Mouse (Mus musculus) heart, postnatal 0 days (tissue): Measurements from ENCODE around the gene Dgkz. TPM values are rescaled to one million over a fixed set of nuclear protein-coding genes. Genes with fewer than 3 reads are reported as not detected.
A peak's percentile ranks its signal among the peaks of the same experiment; 100 is the strongest.

Experiments used
- ATAC-seq: fragments of 200-750 bp; cut with Nextera tagmentation; 2 replicates; pipeline ENCODE4 v1.8.0; 2017; ENCODE audit warnings: low read depth, moderate number of reproducible peaks, moderate library complexity; ENCODE audit not compliant: insufficient read depth
- DNase-seq: peaks from one replicate; pipeline ENCODE4 v3.0.0-alpha.2; 2016; ENCODE audit warnings: low spot score
- H3K27ac ChIP-seq: fragments of 300-500 bp; sonication (generic); 2 replicates; pipeline ENCODE4 v1.5.1; 2014; ENCODE audit warnings: low read depth, mild to moderate bottlenecking
- H3K27me3 ChIP-seq: fragments of 300-500 bp; sonication (generic); 2 replicates; pipeline ENCODE4 v1.6.1; 2014; ENCODE audit warnings: low read length, mixed read lengths; ENCODE audit not compliant: control insufficient read depth, insufficient read depth
- H3K36me3 ChIP-seq: fragments of 300-500 bp; sonication (generic); replicated peaks from 2 replicates; pipeline ENCODE4 v1.6.1; 2014; ENCODE audit warnings: low read length, mixed read lengths; ENCODE audit not compliant: control insufficient read depth, insufficient read depth
- H3K4me1 ChIP-seq: fragments of 300-500 bp; sonication (generic); 2 replicates; pipeline ENCODE4 v1.6.1; 2014; ENCODE audit warnings: antibody characterized with exemption; ENCODE audit not compliant: control insufficient read depth, insufficient read depth
- H3K4me2 ChIP-seq: fragments of 300-500 bp; sonication (generic); 2 replicates; pipeline ENCODE4 v1.6.1; 2014; ENCODE audit warnings: low read depth, mild to moderate bottlenecking, low read length, moderate library complexity
- H3K4me3 ChIP-seq: fragments of 300-500 bp; sonication (generic); 2 replicates; pipeline ENCODE4 v1.5.1; 2014; ENCODE audit warnings: low read depth, low read length
- H3K9ac ChIP-seq: fragments of 300-500 bp; sonication (generic); replicated peaks from 2 replicates; pipeline ENCODE4 v1.6.1; 2014; ENCODE audit warnings: low read depth, low read length, mixed read lengths
- H3K9me3 ChIP-seq: fragments of 300-500 bp; sonication (generic); replicated peaks from 2 replicates; pipeline ENCODE4 v1.6.1; 2016; ENCODE audit warnings: low read length; ENCODE audit not compliant: control insufficient read depth
- CTCF ChIP-seq: IDR thresholded peaks from 2 replicates; pipeline ENCODE4 v1.5.1; 2016; ENCODE audit warnings: antibody characterized with exemption, control low read depth, low read depth
- EP300 ChIP-seq: IDR thresholded peaks from 2 replicates; pipeline ENCODE4 v1.6.1; 2016; ENCODE audit warnings: antibody characterized with exemption, low read depth
- WGBS: fragments of 180-500 bp; shearing (Covaris S2); extraction: QIAGEN DNeasy Blood & Tissue Kit; methylation state at CpG from one replicate; pipeline ENCODE4 v1.1.7; 2014; 5-methylcytosine and 5-hydroxymethylcytosine counted together
- polyA plus RNA-seq: library from polyadenylated mRNA; unstranded; fragments of >200 nt; fragmentation: Nextera tagmentation; extraction: Ambion mirVana; gene quantifications from 2 replicates; pipeline ENCODE4 v1.2.1, GENCODE M21; 2015
- total RNA-seq: library from RNA; depleted of rRNA; stranded (reverse); fragments of >200 nt; gene quantifications from 2 replicates; pipeline ENCODE4 v1.2.3, GENCODE M21; 2014; ENCODE audit warnings: low replicate concordance

Gene Dgkz
- total and polyA plus RNA-seq, 2 experiments from 2014 or later = 26.2 to 77.9 TPM

DNA sequence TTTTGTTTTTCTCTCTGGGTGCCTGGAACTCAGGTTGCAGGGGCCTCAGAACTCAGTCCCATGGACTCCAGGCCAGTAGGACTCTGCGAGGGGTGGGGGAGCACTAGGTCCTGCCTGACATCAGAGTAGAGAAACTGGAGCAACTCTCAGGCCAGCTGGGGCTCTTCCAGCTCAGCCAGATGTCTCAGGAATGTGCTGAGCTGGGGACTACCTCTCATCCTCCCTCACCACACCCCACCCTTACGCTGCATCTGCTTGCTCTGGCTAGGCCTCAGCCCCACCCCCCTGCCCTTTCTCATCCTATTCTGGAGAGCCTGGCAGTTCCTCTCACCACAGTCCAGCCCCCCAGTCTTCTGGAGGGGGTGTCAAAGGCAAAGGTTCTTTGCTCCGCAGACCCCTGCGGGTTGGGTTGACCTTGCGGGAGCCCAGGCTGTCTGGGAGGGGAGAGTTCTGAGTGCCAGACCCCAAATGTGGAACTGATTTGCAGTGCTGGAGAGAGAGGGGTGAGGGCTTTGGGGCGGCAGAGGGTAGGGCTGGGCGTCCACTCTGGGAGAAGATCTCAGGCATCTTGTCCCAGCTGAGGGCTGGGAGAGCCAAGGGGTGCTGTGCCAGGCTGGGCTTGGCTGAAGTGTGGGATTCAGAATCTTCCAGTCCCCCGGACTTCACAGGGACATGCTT is 37.2 kb upstream of the Dgkz start:
- no peak overlapping the region for H3K4me3 ChIP-seq
- ATAC-seq (peak; percentile 14; the same call in 1 of the 2 replicates), DNase-seq (peak; percentile 56)
- 45% methylated on average over 8 of the region's 8 CpGs for WGBS
- peaks cover 13% of the 10 kb centered on the region; the same call in 1 of the 2 replicates for H3K4me1 ChIP-seq
- no peaks in the 10 kb centered on the region for H3K27me3 ChIP-seq
- H3K27ac ChIP-seq = peak overlapping the region; percentile 40
- H3K36me3 ChIP-seq = no peaks in the 10 kb centered on the region
- H3K9ac ChIP-seq = no peak overlapping the region
- H3K9me3 ChIP-seq = no peaks in the 10 kb centered on the region
- no peak overlapping the region for H3K4me2 ChIP-seq
- no peak for TF ChIP-seq CTCF
- no peak for TF ChIP-seq EP300

DNA sequence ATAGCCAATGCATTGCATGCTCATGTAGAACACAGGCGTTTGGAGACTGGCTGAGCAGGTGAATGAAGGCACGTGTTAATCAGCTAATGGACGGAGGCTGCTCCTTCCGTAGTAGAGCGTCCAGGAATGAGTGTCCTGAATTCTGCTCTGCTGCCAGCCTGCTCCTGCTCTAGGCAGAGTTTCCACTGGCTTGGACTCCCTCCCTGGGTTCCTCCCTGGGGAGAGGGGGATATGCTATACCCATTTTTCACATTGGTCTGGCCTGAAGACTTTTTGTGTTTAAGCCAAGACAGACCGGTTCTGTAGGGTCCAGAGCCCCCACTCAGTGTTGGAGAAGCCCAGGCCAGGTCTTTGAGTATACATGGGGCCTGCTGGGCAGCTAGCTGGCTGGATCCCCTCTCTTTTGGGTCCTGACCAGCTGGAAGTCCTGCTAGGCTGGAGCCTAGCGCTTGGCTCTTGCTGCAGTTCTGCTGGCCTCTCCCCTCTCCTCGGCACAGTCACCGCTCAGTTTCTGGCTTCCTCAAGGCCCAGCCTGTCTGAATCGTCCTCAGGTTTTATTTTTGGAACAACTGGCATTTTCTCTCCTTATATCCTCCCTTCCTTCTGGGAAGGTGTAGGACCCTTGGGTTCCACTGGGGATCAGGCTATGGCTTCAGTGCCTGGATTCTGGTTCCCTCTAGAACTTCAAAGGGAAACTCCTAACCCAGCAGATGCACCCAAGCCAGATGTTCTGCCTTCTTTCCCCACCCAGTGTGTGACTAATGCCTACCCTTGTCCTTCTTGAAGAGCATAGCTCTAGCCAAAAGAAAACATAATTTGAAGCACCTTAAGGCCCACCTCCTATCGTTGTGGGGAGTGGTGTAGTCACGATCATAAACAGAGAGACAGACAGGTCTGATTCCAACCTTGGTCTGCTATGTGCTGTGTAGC is 36.0 kb upstream of the Dgkz start:
- no peak for DNase-seq

DNA sequence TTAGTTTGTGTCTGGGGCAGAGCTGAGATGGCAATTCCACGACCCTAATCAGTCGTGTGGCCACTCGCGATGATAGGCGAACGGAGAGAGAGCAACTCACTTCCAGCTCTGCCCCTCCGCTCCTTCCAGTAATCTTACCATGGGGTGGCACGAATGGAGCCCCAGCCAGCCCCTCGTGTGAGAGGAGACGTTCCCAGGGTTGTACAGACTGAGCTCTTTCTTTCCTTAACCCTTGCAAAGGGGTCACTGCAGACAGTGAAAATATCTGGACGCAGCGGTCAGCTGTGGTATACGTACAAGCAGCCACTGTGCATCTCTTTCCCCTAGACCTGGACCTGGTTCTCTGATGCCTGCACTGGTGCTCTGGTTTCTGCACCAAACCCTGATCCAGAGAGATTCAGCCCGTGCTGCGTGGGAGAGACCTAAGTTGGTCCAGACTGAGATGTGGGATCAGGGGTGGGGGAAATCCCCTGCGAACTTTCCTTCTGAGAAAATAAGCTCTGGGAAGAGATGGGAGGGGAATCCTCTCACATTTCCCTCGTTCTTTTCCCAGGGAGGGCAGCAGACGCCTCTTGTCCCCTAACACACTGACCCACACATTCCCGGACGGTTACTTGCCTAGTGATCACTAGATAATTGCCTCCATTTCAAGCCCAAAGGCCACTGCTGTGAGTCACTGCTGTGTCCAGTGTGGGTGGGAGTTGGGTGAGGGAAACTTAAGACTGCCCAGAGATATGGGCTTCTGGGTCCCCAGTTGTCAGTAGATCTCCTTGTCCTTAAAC is 33.1 kb upstream of the Dgkz start:
- DNase-seq (no peak), ATAC-seq (peak; percentile 4)
- H3K27me3 ChIP-seq = no peaks in the 10 kb centered on the region
- no peak for TF ChIP-seq CTCF
- no peak for TF ChIP-seq EP300
- no peaks in the 10 kb centered on the region for H3K9me3 ChIP-seq
- peak overlapping the region; percentile 93 for H3K27ac ChIP-seq
- peaks cover 16% of the 10 kb centered on the region for H3K4me1 ChIP-seq
- no peaks in the 10 kb centered on the region for H3K36me3 ChIP-seq
- peak overlapping the region; percentile 57 for H3K4me3 ChIP-seq
- peak overlapping the region; percentile 95 for H3K4me2 ChIP-seq
- H3K9ac ChIP-seq = peak overlapping the region; percentile 64
- WGBS = 4% methylated on average over 20 of the region's 20 CpGs

More for the DNA sequence above, 36.0 kb upstream of the Dgkz start:
- TF ChIP-seq EP300 = no peak
- no peak for TF ChIP-seq CTCF
- no peak overlapping the region for H3K4me2 ChIP-seq
- H3K9ac ChIP-seq = no peak overlapping the region
- WGBS = 68% methylated on average over 12 of the region's 12 CpGs
- peaks cover 14% of the 10 kb centered on the region for H3K4me1 ChIP-seq
- no peaks in the 10 kb centered on the region for H3K9me3 ChIP-seq
- H3K27me3 ChIP-seq = no peaks in the 10 kb centered on the region
- no peak overlapping the region; the same call in 1 of the 2 replicates for H3K27ac ChIP-seq
- H3K4me3 ChIP-seq = no peak overlapping the region
- no peak for ATAC-seq
- H3K36me3 ChIP-seq = no peaks in the 10 kb centered on the region

GRCm38 (mm10) chr2:92007933-92008622 is 32.4 kb upstream of the Dgkz start:
- Histone ChIP-seq H3K4me3 (peak overlapping the region; percentile 57), H3K36me3 (no peaks in the 10 kb centered on the region), H3K4me1 (peaks cover 16% of the 10 kb centered on the region), H3K27me3 (no peaks in the 10 kb centered on the region), H3K27ac (peak overlapping the region; percentile 93), H3K9ac (peak overlapping the region; percentile 64), H3K9me3 (no peaks in the 10 kb centered on the region), H3K4me2 (peak overlapping the region; percentile 95)
- TF ChIP-seq CTCF (no peak), EP300 (no peak)
- under 1% methylated on average over 33 of the region's 34 CpGs for WGBS
- DNase-seq = peak; percentile 97
- peak; percentile 95 for ATAC-seq
